Mouse (Mus musculus) limb, embryonic 14.5 days (tissue): ENCODE results near the gene Prpf40a. TPM values are rescaled to one million over a fixed set of nuclear protein-coding genes. Genes with fewer than 3 reads are reported as not detected.

ENCODE experiments used
- ATAC-seq: fragments of 200-750 bp; cut with Nextera tagmentation; 2 replicates; pipeline ENCODE4 v1.8.0; 2017; ENCODE audit warnings: low read depth, moderate number of reproducible peaks, moderate TSS enrichment; ENCODE audit not compliant: low FRiP score
- DNase-seq: peaks from one replicate; pipeline ENCODE4 v3.0.0-alpha.2; 2015; ENCODE audit warnings: low spot score
- H3K27ac ChIP-seq: fragments of 300-500 bp; sonication (generic); replicated peaks from 2 replicates; pipeline ENCODE4 v1.5.1; 2014; ENCODE audit warnings: low read depth, mild to moderate bottlenecking, low read length, moderate library complexity, mixed read lengths
- H3K27me3 ChIP-seq: fragments of 300-500 bp; sonication (generic); 2 replicates; pipeline ENCODE4 v1.6.1; 2014; ENCODE audit warnings: low read length, mixed read lengths; ENCODE audit not compliant: control insufficient read depth, insufficient read depth
- H3K36me3 ChIP-seq: fragments of 300-500 bp; sonication (generic); 2 replicates; pipeline ENCODE4 v1.6.1; 2014; ENCODE audit warnings: mild to moderate bottlenecking, low read length, moderate library complexity, mixed read lengths; ENCODE audit not compliant: control insufficient read depth, insufficient read depth
- H3K4me1 ChIP-seq: fragments of 300-500 bp; sonication (generic); 2 replicates; pipeline ENCODE4 v1.6.1; 2014; ENCODE audit warnings: antibody characterized with exemption, low read length, mixed read lengths; ENCODE audit not compliant: control insufficient read depth, insufficient read depth
- H3K4me2 ChIP-seq: fragments of 300-500 bp; sonication (generic); replicated peaks from 2 replicates; pipeline ENCODE4 v1.6.1; 2014; ENCODE audit warnings: low read depth, mild to moderate bottlenecking, low read length, moderate library complexity; ENCODE audit not compliant: severe bottlenecking
- H3K4me3 ChIP-seq: fragments of 300-500 bp; sonication (generic); replicated peaks from 2 replicates; pipeline ENCODE4 v1.5.1; 2014; ENCODE audit warnings: low read length
- H3K9ac ChIP-seq: fragments of 300-500 bp; sonication (generic); 2 replicates; pipeline ENCODE4 v1.6.1; 2014; ENCODE audit warnings: mild to moderate bottlenecking, low read depth, low read length, moderate library complexity; ENCODE audit not compliant: severe bottlenecking
- H3K9me3 ChIP-seq: fragments of 300-500 bp; sonication (generic); 2 replicates; pipeline ENCODE4 v1.6.1; 2016; ENCODE audit warnings: low read length; ENCODE audit not compliant: control insufficient read depth
- POLR2A ChIP-seq: fragments of 200-500 bp; IDR thresholded peaks from 2 replicates; pipeline ENCODE4 v1.8.0; 2012; ENCODE audit warnings: inconsistent platforms, mild to moderate bottlenecking, moderate library complexity, borderline replicate concordance; ENCODE audit not compliant: insufficient read depth, insufficient read length; ENCODE audit errors: extremely low read depth
- WGBS: fragments of 180-500 bp; shearing (Covaris S2); extraction: QIAGEN DNeasy Blood & Tissue Kit; methylation state at CpG from one replicate; pipeline ENCODE4 v1.1.7; 2014; 5-methylcytosine and 5-hydroxymethylcytosine counted together
- polyA plus RNA-seq, 2 experiments: library from polyadenylated mRNA; depleted of rRNA in 1 of 2; stranded (reverse) in 1 of 2; unstranded in 1 of 2; fragments of >200 nt; fragmentation: Nextera tagmentation in 1 of 2; extraction: Ambion mirVana in 1 of 2; gene quantifications; 2 replicates each; pipeline versions ENCODE4 v1.2.1 to v1.2.3; 2012 to 2014

The Prpf40a gene
- polyA plus RNA-seq (2012; rRNA removed) (26.1 and 29.8 TPM in 2 replicates), polyA plus RNA-seq (2014; fragmentation: Nextera tagmentation; extraction: Ambion mirVana) (150 and 159 TPM in 2 replicates)

GRCm38 (mm10) chr2:53190684-53191511, at the start of gene Prpf40a:
TSS of gene Prpf40a (minus strand) at chr2:53191284.
- ATAC-seq: peak; percentile 95

GRCm38 (mm10) chr2:53222242-53222641, 31.2 kb upstream of the Prpf40a start:
- Histone ChIP-seq H3K9ac (no peak overlapping the region), H3K36me3 (peaks cover 11% of the 10 kb centered on the region), H3K4me1 (no peaks in the 10 kb centered on the region), H3K27ac (no peak overlapping the region), H3K4me3 (no peak overlapping the region), H3K9me3 (no peaks in the 10 kb centered on the region), H3K4me2 (no peak overlapping the region), H3K27me3 (no peaks in the 10 kb centered on the region)
- WGBS: 93% methylated on average over 5 of the region's 5 CpGs
- no peak for ATAC-seq
- TF ChIP-seq POLR2A: no peak
- DNase-seq: no peak

More at GRCm38 (mm10) chr2:53190684-53191511, at the start of gene Prpf40a:
- Histone ChIP-seq H3K9ac (peak within 1 kb of the TSS; percentile 89), H3K27me3 (no peaks in the 10 kb centered on the region), H3K4me2 (peak within 1 kb of the TSS; percentile 66), H3K36me3 (peaks cover 25% of the 10 kb centered on the region), H3K27ac (peak within 1 kb of the TSS; percentile 94), H3K4me1 (peaks cover 11% of the 10 kb centered on the region), H3K4me3 (peak within 1 kb of the TSS; percentile 73), H3K9me3 (no peaks in the 10 kb centered on the region)
- peak; percentile 94; the same call in 1 of the 2 replicates for TF ChIP-seq POLR2A
- DNase-seq: peak; percentile 98
- WGBS: under 1% methylated on average over 40 of the region's 53 CpGs

- TF ChIP-seq POLR2A: no peak
- WGBS: 98% methylated on average over 1 of the region's 1 CpGs
These were observed 22.4 kb upstream of the Prpf40a start for GRCm38 (mm10) chr2:53213493-53213892.

GRCm38 (mm10) chr2:53206749-53207148, 15.7 kb upstream of the Prpf40a start:
- Histone ChIP-seq H3K4me2 (no peak overlapping the region), H3K4me3 (no peak overlapping the region), H3K27ac (no peak overlapping the region), H3K27me3 (no peaks in the 10 kb centered on the region), H3K36me3 (peaks cover 16% of the 10 kb centered on the region), H3K9ac (no peak overlapping the region), H3K9me3 (no peaks in the 10 kb centered on the region), H3K4me1 (no peaks in the 10 kb centered on the region)
- no peak for ATAC-seq
- DNase-seq: no peak
- TF ChIP-seq POLR2A: no peak

More at GRCm38 (mm10) chr2:53213493-53213892, 22.4 kb upstream of the Prpf40a start:
- Histone ChIP-seq H3K4me2 (no peak overlapping the region), H3K4me3 (no peak overlapping the region), H3K27ac (no peak overlapping the region), H3K27me3 (no peaks in the 10 kb centered on the region), H3K9ac (no peak overlapping the region), H3K4me1 (no peaks in the 10 kb centered on the region), H3K36me3 (peaks cover 33% of the 10 kb centered on the region), H3K9me3 (no peaks in the 10 kb centered on the region)
- DNase-seq: no peak
- ATAC-seq: no peak

GRCm38 (mm10) chr2:53204373-53205274, 13.5 kb upstream of the Prpf40a start:
- no peak overlapping the region for H3K9ac ChIP-seq
- no peak overlapping the region for H3K27ac ChIP-seq
- H3K4me2 ChIP-seq: no peak overlapping the region
- WGBS: 70% methylated on average over 5 of the region's 5 CpGs
- ATAC-seq: 0 out of 2 replicates have a peak, but pooled peaks have one; percentile 34
- no peak for TF ChIP-seq POLR2A
- no peaks in the 10 kb centered on the region for H3K4me1 ChIP-seq
- no peaks in the 10 kb centered on the region for H3K9me3 ChIP-seq
- H3K36me3 ChIP-seq: peaks cover 24% of the 10 kb centered on the region
- DNase-seq: peak; percentile 56
- H3K4me3 ChIP-seq: no peak overlapping the region
- H3K27me3 ChIP-seq: no peaks in the 10 kb centered on the region
